Mouse (Mus musculus) layer of hippocampus, postnatal 10 days (tissue): Measurements from ENCODE around the gene Abcg8. TPM values are rescaled to one million over a fixed set of nuclear protein-coding genes. Genes with fewer than 3 reads are reported as not detected.

ENCODE experiments used
- DNase-seq, 2 experiments: peaks; one replicate each; pipeline ENCODE4 v3.0.0; 2021; ENCODE audit warnings: low spot score in 2 of 2
- total RNA-seq, 2 experiments: library from RNA; stranded (reverse); gene quantifications; 2 replicates each; pipeline ENCODE4 v1.2.3; 2021

Abcg8 gene
- total RNA-seq, 2 experiments from 2014 or later: not detected

DNA sequence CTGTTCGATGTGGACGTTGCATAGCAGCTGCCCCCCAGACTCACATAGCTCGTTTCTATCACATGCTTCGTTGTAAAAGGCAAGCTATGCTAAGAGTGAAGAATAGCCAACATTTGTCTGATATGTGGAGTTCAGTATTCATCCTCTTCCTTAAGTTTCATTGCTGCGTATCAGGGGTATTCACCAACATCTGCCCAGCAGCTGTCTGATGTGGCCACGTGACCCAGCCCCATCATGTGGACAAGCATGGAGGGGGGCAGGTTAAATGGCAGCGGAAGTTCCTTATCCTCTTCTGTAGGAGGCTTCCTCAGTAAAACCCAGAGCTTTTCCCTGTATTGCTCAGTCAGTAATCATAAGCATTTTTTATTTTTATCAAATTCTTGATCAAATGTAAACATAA is 18.3 kb upstream of the Abcg8 start:
- no peak for DNase-seq

DNA sequence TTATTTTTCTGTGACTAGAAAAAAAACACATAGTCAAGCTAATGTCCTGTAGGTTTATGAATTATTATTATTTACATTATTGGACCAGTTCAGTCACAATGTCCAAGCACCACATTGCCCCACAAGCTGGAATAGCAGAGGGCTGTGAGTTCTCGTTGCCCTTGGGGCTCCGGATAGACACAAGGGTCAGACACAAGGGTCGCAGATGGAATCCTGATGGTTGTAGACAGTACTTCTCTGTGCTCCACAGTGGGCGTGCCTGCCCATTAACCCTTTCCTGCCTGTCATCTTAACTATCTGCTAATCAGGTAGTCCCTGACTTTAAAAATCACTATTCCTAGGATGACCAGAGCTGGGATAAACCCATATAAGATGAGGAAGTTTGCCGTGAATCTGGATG is 17.9 kb upstream of the Abcg8 start:
- no peak for DNase-seq

DNA sequence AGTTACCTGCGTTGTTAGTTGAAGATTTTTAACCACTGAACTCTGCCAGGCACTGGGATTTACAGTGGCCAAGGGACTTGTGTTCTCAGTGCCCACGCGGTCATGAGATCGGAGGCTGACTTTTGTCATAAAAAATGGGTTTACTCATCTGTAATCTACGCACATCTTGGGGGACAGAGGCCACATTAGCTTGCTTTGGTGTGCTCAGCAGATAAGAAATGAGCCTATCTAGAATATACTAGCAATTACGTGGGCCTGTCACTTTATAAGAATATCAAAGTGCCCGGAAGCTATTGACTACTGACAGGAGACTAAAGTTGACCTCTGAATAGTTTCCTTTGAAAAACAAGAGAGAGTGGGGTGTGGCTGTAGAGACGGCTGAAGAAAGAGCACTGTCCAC is 17.2 kb upstream of the Abcg8 start:
- no peak for DNase-seq

DNA sequence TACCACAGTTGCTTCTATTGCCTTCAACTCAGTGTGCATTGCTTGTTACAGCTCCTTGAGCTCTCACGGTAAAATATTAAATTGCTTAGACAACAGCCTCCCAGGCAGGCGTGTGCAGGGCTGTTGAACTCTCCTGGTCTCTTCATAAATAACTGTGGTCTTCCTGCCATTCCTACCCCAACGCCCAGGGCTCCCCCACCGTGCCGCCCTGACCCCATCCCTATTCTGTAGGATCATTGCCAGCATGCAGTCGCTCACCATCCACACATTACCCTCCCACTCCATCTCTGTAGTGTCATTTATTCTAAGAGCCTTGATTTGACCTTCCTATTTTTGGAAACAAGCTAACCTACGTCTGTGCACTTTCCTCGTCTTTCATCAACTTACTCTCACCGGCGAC is 11.0 kb upstream of the Abcg8 start:
- DNase-seq: no peak

DNA sequence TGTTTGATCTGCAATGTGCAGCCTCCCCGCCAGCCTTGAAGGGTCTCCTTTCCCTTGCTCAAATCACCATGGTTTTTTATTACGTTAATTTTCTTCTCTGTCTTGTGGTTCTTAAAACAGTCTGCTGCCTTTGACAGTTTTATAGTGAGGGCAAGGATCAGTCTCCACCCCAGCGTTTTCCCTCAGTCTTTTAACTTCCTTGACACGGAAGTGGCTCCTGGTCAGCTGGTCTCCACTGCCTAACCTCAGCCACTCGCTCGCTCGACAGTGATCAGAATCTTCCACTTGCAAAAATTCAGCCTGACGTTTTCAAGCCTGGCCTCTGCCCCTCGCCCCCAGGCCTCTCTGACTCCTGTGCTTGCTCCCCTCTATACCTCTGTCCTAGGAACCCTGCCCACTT is 10.4 kb upstream of the Abcg8 start:
- no peak for DNase-seq

DNA sequence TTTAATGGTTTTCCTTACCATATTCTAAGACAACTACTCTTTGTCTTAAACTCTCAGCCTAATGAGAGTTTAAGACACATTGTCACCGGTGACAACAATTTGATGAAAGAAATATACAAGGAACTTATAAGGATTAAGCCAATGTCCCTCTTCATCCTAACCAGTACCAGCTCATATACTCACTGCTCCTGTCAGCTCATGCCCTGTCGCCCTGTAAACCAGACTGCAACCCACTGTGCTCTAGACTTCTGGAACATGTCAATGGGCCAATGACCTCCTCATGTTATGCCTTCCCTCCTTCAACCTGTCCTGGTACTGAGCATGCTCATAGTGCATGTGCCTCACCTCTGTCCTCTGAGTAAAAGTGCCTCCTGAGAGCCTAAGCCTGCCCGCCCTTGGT is 8.3 kb upstream of the Abcg8 start:
- no peak for DNase-seq

DNA sequence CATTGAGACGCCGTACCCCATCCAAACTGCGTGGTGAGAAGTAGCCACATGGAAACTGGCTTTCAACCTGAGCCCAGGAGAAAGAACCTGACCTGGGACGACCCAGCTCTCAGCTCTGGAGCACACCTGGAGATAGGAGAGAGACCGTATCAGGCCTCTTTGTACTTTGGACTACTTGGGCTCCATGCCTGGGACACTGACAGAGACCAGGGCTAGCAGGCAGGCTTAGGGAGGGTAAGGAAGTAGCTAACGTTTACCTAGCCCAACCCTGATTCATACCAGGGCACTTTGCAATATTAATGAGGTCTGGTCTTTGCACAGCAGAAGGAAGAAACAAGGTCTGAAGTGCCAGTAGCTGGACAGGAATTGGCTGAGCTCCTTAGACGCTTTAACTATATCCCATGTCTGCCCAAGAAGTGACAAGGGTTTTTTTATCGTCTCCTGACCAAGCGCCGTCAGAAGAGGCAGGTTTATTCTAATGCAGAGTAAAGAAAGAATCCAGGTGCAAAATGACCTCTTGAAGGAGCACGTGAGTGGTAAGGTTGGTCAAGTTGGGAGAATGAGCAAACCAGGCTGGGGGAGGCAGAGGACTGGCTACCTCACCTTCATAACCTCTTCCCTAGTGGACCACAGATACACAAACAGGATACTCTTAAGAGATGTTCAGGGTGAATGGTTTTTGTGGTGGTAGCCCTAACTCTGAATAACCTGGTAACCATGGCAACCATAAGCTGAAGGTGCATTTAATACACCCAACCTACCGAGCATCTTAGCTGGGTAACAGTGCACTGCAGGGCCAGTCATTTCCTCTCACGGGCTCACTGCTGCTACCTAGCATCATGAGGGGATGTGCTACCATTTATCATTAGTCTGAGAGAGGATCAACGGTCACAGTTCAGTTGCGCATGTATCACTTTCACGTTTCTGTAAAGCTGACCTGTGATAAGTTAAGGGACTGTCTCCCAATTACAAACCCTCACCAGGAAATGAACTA is 3.4 kb upstream of the Abcg8 start:
- no peak for DNase-seq

DNA sequence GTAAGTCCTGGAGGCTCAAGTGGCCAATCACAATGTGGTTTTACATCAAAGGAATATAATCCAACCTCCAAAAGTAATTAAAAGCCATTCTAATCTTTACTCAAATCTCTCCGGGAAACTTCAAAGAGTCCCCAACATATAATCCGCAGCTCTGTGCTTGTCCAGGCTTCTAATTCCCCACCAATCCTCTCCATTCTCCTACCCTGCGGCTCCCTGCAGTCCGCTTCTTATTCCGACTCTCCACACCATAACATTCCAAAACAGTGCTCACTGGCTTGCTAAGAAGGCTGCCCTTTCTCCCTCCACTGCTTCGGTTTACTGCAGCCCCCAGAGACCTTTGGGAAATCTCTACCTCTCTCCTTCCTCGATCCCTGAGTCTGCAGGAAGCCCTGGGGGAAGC is 2.1 kb upstream of the Abcg8 start:
- no peak for DNase-seq

DNA sequence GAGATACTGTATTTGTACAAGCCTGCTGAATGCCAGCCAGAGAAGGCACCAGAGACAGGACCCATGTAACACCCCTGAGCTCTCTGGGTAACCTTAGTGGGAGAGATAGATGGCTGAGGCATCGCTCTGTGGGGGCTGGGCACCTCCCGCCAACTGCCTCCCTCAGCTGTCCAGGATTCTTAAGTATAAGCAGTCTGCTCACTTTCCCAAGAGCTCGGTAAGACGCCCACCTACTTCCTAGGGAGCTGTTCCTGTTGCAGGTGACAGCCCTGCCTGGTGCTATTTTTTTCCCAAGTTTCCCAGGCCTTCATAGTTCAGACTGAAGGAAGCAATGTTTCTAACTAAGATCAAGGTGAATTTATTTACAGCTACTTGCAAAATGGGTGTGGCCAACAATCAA is 898 bp upstream of the Abcg8 start:
- DNase-seq: no peak

DNA sequence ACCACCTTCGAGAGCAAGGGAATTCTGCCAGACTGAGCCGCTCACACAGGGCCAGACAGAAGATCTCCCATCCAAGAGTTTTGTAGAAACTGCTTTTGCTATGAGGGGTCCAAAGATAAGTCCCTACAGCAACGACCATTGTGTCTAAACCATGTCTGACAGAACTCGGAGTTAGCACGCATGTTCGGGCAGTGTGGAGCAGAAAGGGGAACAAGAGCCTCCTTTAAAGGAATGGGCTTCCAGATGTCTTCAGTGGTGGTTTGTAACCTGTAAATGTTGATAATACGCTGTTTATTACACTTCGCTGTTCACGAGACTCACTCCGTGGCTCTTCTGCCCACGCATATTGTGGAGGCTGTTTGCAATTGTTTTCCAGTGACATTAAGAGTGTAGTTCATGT is 1.5 kb downstream of the Abcg8 start:
- no peak for DNase-seq

DNA sequence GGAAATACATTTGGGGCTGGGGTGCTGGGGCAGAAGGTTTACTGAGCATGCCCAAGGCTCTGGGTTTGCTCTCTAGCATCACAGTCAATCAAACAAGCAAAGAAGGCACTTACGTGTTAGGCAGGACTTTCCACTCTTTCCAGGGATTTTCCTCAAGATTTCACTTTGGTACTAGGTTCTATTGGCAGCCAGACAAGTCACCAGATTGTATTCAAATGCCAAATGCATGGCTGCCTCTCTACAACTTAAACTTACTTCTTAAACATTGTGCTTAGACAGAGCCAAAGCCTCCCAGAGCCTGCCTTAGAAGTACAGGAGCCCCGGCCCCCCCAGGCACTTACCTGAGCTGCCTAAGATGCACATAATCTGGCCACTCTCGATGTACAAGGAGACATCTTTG is 5.6 kb downstream of the Abcg8 start:
- DNase-seq: no peak

DNA sequence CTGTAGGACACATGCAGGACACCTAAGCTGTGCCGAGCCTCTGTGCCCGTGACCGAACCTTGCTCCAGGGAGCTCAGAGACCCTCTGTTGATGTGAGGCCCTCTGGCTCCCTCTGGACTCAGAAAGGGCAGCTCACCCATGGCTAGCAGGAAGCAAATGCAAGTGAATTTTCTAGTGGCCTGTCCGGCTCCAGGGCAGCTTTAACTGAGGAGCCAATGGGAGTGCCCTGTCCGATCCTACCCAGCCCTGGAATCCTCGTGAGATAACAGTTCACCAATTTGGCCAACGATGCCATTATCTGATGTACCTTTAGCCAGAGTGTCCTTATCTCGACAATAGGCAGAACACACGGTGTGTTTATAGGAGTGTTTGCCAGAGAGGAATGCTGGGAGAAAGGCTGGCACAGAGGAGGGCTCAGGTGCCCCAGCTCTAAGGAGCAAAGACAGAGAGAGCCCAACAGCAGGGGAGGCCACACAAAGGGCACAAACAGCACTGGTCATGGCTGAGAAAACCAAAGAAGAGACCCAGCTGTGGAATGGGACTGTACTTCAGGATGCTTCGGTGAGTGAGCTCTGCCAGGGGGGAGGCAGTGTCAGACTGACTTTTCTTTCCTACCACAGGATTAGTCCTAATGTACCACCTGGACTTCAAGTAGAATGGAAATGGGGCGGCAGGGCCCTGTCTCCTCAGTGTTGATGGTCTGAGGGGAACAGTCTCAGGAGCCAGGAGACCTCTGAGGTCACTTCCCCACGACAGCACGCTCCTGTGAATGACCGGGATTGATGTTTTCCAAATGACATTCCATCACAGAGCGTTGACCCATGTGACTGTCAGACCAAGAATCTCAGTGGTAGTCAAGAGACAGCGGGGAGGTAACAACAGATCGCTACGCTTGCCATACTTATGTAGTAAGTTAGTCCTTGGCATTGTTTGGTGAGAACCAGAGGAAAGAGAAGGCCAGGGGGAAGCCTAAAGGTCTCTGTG is 6.9 kb downstream of the Abcg8 start, which contains the start of gene Abcg5:
Gene Abcg5 (minus strand): TSS at position 278 of the 984 bp plus-strand sequence.
- DNase-seq: no peak

DNA sequence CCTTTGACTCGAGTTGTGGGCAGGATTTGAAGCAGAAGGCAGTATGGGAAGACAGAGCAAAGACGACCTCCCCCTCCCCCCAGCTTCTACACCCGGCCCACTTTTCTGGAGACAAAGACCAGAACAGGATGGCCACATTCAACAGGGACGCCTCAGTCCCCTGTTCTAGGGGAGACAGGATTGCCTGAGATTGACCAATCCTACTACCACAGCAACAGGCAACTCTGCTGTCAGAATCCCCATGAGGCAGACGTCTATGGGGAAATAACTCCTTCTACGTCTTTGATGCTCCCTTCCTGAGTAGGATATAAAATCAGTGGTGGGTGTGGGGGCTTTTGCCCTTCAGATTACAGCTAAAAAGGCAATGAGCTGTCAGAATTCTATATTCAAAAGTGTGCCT is 8.2 kb downstream of the Abcg8 start:
- DNase-seq: no peak

DNA sequence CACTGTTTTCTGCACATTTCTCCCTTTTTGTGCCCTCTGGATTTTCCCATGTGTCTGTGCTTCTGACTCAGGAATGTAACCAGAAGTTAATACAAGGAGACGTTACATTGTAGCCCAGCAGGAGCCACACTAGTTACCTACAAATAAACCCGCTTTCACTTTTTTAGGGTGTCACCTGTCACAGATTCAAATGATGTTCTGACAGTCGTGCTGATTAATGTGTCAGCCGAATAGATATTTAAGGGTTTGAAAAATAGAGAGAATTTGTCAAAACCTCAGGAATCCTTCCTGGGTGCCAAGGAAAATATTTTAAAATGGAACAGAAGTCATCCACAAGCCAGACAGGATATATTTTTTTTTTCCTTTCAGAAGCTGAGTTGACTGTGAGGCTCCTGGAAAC is 9.2 kb downstream of the Abcg8 start:
- no peak for DNase-seq

DNA sequence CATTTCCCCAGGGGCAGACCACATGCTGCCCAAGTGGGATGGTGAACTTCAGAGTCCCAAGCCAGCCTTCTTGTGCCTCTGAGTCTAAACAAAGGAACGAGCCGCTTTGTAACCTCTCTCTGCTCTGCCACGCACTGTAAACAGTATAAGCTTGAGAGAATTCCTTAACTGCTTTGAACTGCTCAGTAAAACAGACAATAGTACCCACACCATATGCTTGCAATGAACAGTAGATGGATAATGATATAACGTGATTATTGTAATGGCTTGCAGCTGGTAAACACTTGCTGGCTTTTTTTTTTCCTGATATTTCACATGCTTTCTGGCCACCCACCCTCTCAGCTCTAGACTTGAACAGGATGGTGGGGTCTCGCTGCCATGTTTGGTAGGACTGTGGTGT is 11.9 kb downstream of the Abcg8 start:
- no peak for DNase-seq

DNA sequence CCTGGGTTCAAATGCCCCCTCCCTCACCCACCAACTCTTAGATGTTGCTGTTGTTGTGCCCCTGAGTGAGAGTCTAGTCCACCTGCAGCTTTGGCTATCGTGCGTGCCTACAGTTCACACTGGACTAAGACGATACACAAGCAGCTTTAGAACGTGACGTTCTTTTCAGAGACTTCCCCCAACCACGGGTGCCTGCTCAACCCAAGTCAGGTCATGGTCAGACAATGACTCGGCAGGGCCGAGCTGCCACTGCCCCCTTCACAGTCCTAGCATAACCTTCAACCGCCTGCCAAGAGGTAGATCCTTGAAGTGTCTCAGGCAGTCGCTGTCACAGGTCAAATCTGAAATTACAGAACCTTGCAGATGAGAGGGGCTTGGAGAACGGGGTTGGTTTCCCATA is 12.7 kb downstream of the Abcg8 start:
- DNase-seq: no peak

DNA sequence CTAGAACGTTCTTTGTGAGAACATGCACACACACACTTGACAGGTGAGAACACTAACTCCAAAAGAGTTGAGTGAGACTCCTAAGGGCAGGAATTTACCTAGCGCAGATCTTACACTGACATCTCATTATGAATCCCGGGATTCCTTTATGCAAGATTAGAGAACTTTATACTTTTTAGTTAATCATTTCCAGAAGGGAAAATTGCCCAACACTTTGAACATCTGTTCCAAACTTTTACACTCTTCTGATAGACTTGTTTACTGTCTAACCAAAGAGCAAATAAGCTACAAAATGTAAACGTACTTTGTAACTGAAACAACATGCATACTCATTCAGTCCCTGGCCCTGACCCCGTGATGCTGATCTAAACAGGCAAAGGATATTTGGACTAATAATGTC is 13.2 kb downstream of the Abcg8 start:
- no peak for DNase-seq

DNA sequence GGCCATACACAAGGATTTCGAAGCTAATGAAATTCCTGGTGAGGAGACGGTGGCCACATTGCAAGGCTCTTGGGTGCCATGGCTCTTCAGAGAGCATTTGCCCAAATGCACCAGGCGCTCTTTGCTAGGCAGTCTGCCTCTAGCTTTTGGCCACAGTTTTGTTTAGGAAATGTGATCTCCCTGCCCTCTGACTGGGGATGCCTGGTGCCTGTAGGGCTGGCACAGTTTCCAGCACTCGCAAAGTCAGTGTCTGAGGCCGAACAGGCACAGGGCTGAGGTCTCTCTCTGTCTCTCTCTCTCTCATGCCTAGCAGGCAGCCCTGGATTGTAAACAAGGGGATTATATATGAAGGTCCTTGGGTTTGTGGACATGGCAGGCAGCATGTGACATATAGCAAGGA is 14.0 kb downstream of the Abcg8 start:
- DNase-seq: no peak

DNA sequence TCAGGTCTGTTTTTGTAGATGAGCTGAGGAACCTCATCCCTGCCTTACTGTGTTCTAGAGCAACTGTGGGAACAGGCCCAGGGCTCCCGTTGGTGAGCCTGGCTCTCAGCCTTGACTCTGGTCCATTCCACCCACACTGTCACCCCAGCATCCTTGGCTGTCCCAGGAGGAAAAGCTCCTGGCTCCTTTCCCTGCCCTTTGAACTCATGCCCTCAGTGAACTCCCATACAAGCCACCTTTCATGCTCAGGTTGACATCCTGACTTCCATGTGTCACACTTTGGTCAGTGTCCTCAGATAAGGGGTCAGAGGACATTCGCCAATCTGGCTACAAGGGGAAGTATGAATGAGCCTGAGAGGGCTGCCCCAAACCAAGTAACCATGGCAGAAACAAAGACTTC is 17.6 kb downstream of the Abcg8 start:
- DNase-seq: no peak

DNA sequence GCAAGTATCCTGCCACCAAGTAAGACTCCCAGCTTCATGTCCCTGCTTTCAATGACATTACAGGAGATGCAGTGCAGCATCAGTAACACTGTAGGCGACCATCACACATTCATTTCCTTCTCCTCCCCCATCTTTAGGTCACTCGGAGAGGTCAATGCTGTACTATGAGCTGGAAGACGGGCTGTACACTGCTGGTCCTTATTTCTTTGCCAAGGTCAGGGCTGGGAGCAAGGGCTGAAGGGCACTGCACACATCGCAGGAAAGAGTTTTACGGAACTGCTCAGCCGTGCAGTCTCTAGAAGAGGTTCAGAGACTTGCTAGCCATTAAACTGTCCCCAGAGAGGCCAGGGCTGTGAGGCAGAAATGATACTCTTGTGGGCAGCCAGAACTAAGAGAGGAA is 20.4 kb downstream of the Abcg8 start:
- no peak for DNase-seq

DNA sequence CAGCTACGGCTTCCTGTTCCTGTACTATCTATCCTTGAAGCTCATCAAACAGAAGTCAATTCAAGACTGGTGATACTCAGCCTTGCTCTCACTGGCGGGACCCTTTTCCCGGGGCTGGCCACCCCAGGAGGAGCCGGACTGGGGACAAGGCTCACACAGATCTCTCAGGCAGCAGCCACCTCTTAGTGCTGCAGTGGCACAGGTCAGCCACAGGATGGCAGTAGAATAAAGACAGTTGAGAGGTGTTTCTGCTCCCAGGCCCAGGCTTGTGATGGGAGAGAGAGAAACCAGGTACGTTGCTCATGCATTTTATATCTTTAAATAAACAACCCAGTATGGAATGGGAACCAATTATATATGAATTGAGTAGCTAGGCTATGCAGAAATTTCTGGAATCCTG is 22.6 kb downstream of the Abcg8 start:
- peak; percentile 72 to 78 for DNase-seq

DNA sequence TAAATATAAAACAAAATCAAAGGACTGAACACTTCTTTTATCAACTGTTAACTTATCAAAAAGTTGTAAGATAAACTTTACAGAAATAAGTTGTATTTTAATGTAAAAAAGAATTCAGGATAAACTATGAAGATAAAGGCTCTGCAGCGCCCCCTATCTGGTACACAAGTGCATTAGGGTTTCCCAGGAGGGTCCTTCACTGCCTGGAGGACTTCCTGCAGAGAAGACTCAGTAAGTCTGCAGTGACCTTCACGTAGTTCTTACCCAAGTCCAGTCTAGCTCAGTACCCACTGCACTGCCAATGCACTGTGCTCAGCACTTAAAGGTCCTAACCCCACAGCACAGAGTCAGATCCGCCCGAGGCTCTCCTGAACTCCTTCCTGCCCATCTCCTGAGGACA is 31.3 kb downstream of the Abcg8 start:
- DNase-seq: no peak
